Mouse (Mus musculus) limb, embryonic 13.5 days (tissue): ENCODE measurements around the gene Stx1b. TPM values are rescaled to one million over a fixed set of nuclear protein-coding genes. Genes with fewer than 3 reads are reported as not detected.
A peak's percentile ranks its signal among the peaks of the same experiment; 100 is the strongest.
"Not testable (repeated sequence)": the region's sequence is repeated elsewhere in the genome, so short reads cannot be mapped to it uniquely, and the experiment has no call there.

ENCODE experiments used
- ATAC-seq: fragments of 200-750 bp; cut with Nextera tagmentation; 2 replicates; pipeline ENCODE4 v1.8.0; 2017; ENCODE audit warnings: low read depth, moderate number of reproducible peaks, moderate TSS enrichment; ENCODE audit not compliant: low FRiP score
- H3K27ac ChIP-seq: fragments of 300-500 bp; sonication (generic); 2 replicates; pipeline ENCODE4 v1.5.1; 2015; ENCODE audit warnings: inconsistent platforms, mild to moderate bottlenecking, moderate library complexity
- H3K27me3 ChIP-seq: fragments of 300-500 bp; sonication (generic); 2 replicates; pipeline ENCODE4 v1.6.1; 2015; ENCODE audit warnings: mild to moderate bottlenecking, inconsistent platforms
- H3K36me3 ChIP-seq: fragments of 300-500 bp; sonication (generic); 2 replicates; pipeline ENCODE4 v1.6.1; 2015; ENCODE audit warnings: inconsistent platforms, mild to moderate bottlenecking, moderate library complexity
- H3K4me1 ChIP-seq: fragments of 300-500 bp; sonication (generic); 2 replicates; pipeline ENCODE4 v1.6.1; 2015; ENCODE audit warnings: inconsistent platforms
- H3K4me2 ChIP-seq: fragments of 300-500 bp; sonication (generic); replicated peaks from 2 replicates; pipeline ENCODE4 v1.6.1; 2015; ENCODE audit warnings: inconsistent platforms, mild to moderate bottlenecking, moderate library complexity
- H3K4me3 ChIP-seq: fragments of 300-500 bp; sonication (generic); 2 replicates; pipeline ENCODE4 v1.5.1; 2015; ENCODE audit warnings: moderate library complexity, mild to moderate bottlenecking, inconsistent platforms
- H3K9ac ChIP-seq: fragments of 300-500 bp; sonication (generic); 2 replicates; pipeline ENCODE4 v1.6.1; 2015; ENCODE audit warnings: mild to moderate bottlenecking, inconsistent platforms
- H3K9me3 ChIP-seq: fragments of 300-500 bp; sonication (generic); 2 replicates; pipeline ENCODE4 v1.6.1; 2016; ENCODE audit warnings: inconsistent platforms
- WGBS: fragments of 180-500 bp; shearing (Covaris S2); methylation state at CpG from one replicate; pipeline ENCODE4 v1.1.7; 2015; 5-methylcytosine and 5-hydroxymethylcytosine counted together
- polyA plus RNA-seq: library from polyadenylated mRNA; unstranded; fragments of >200 nt; fragmentation: Nextera tagmentation; extraction: Ambion mirVana; gene quantifications from 2 replicates; pipeline ENCODE4 v1.2.1, GENCODE M21; 2015

Stx1b gene
- polyA plus RNA-seq, 1 experiment from 2014 or later = 7.7 TPM

DNA sequence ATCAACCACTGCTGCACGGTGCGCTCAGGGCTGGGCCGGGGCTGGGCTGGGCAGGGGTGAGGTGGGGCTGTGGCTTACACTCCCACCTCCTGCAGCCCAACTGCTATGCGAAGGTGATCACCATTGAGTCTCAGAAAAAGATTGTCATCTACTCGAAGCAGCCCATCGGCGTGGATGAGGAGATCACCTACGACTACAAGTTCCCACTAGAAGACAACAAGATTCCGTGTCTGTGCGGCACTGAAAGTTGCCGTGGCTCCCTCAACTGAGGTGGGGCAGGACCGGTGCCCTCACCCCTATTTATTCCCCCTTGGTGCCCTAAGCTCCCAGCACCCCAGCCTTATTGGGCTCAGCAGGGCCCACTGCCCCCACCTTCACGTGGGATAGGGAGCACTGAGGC, 25.1 kb downstream of the Stx1b start:
- Histone ChIP-seq H3K4me1 (peaks cover 16% of the 10 kb centered on the region; the same call in 1 of the 2 replicates), H3K4me3 (no peak overlapping the region), H3K27ac (peak overlapping the region; percentile 10; the same call in 1 of the 2 replicates), H3K9ac (no peak overlapping the region), H3K36me3 (peaks cover 89% of the 10 kb centered on the region), H3K9me3 (no peaks in the 10 kb centered on the region), H3K27me3 (no peaks in the 10 kb centered on the region), H3K4me2 (no peak overlapping the region)
- 86% methylated on average over 13 of the region's 13 CpGs for WGBS
- no peak for ATAC-seq

GRCm38 (mm10) chr7:127798591-127798990, 25.8 kb downstream of the Stx1b start:
- 88% methylated on average over 4 of the region's 4 CpGs for WGBS

GRCm38 (mm10) chr7:127797076-127797845, 27.1 kb downstream of the Stx1b start:
- 91% methylated on average over 23 of the region's 23 CpGs for WGBS
- Histone ChIP-seq H3K27me3 (no peaks in the 10 kb centered on the region), H3K4me2 (no peak overlapping the region), H3K9me3 (no peaks in the 10 kb centered on the region), H3K4me3 (no peak overlapping the region), H3K36me3 (peaks cover 90% of the 10 kb centered on the region), H3K9ac (no peak overlapping the region), H3K4me1 (peaks cover 16% of the 10 kb centered on the region; the same call in 1 of the 2 replicates), H3K27ac (no peak overlapping the region)
- ATAC-seq = no peak

More at GRCm38 (mm10) chr7:127798591-127798990, 25.8 kb downstream of the Stx1b start:
- peaks cover 16% of the 10 kb centered on the region; the same call in 1 of the 2 replicates for H3K4me1 ChIP-seq
- no peak overlapping the region for H3K27ac ChIP-seq
- ATAC-seq = no peak
- peaks cover 89% of the 10 kb centered on the region for H3K36me3 ChIP-seq
- no peak overlapping the region for H3K4me3 ChIP-seq
- no peak overlapping the region for H3K9ac ChIP-seq
- H3K27me3 ChIP-seq = no peaks in the 10 kb centered on the region
- H3K4me2 ChIP-seq = no peak overlapping the region
- H3K9me3 ChIP-seq = no peaks in the 10 kb centered on the region

- Histone ChIP-seq H3K9ac (no peak within 1 kb of the TSS), H3K4me2 (no peak within 1 kb of the TSS), H3K27ac (no peak within 1 kb of the TSS), H3K27me3 (no peaks in the 10 kb centered on the region), H3K4me1 (no peaks in the 10 kb centered on the region), H3K36me3 (peaks cover 99% of the 10 kb centered on the region), H3K9me3 (no peaks in the 10 kb centered on the region), H3K4me3 (no peak within 1 kb of the TSS)
- 91% methylated on average over 7 of the region's 7 CpGs for WGBS
- no peak for ATAC-seq
Observed at GRCm38 (mm10) chr7:127785308-127785707, 39.0 kb downstream of the Stx1b start, which contains the start of gene Gm49388. Gm49388 (plus strand) TSS chr7:127785608.

GRCm38 (mm10) chr7:127778350-127778749, 46.0 kb downstream of the Stx1b start:
- Histone ChIP-seq H3K4me2 (peak overlapping the region; percentile 81), H3K9me3 (no peaks in the 10 kb centered on the region), H3K4me3 (peak overlapping the region; percentile 74), H3K9ac (peak overlapping the region; percentile 92), H3K27ac (peak overlapping the region; percentile 97; the same call in 1 of the 2 replicates), H3K36me3 (peaks cover 55% of the 10 kb centered on the region), H3K27me3 (no peaks in the 10 kb centered on the region), H3K4me1 (peaks cover 30% of the 10 kb centered on the region)
- ATAC-seq = no peak
- 82% methylated on average over 4 of the region's 4 CpGs for WGBS

- ATAC-seq = peak; percentile 48
- WGBS = 3% methylated on average over 38 of the region's 66 CpGs
- H3K36me3 ChIP-seq = peaks cover 49% of the 10 kb centered on the region
Observed at GRCm38 (mm10) chr7:127777474-127778266, 46.7 kb downstream of the Stx1b start.

DNA sequence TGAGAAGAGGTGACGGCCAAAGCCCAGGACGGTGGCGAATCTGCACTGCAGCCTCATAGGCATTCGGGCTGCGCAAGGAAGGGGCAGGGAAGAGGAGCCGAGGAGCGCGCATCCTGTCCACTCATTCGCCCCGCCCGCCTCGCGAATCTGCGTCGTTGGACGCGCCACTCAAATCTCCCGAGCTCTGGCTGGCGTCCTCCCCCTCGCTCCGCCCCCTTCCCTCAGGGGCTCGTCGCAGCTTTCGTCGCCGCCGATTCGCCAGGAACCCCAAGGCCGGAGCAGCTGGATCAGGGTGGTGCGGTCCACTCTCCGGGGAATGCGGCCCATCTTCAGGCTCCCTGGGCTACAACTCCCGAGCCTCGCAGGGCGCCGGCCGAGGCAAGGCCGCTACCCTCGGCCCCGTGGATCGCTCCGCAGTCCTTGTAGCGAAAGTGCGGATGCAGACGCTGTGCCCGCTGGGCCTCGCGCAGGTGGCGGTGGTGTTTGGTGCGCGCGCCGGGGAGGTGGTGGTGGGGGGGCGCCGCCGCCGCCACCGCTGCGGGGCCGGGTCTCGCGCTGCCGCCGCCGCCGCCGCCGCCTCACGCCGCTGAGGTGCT, 47.4 kb downstream of the Stx1b start:
- no peaks in the 10 kb centered on the region for H3K27me3 ChIP-seq
- H3K4me1 ChIP-seq = peaks cover 30% of the 10 kb centered on the region
- H3K9ac ChIP-seq = peak overlapping the region; percentile 92
- ATAC-seq = peak; percentile 91
- peak overlapping the region; percentile 74 for H3K4me3 ChIP-seq
- WGBS = under 1% methylated on average over 62 of the region's 70 CpGs
- peak overlapping the region; percentile 81 for H3K4me2 ChIP-seq
- H3K9me3 ChIP-seq = no peaks in the 10 kb centered on the region
- H3K36me3 ChIP-seq = peaks cover 42% of the 10 kb centered on the region
- peak overlapping the region; percentile 97 for H3K27ac ChIP-seq

More at GRCm38 (mm10) chr7:127777474-127778266, 46.7 kb downstream of the Stx1b start:
- H3K9ac ChIP-seq = peak overlapping the region; percentile 92
- H3K27me3 ChIP-seq = no peaks in the 10 kb centered on the region
- H3K4me2 ChIP-seq = peak overlapping the region; percentile 81
- peak overlapping the region; percentile 74 for H3K4me3 ChIP-seq
- H3K9me3 ChIP-seq = no peaks in the 10 kb centered on the region
- H3K27ac ChIP-seq = peak overlapping the region; percentile 97
- peaks cover 30% of the 10 kb centered on the region for H3K4me1 ChIP-seq

DNA sequence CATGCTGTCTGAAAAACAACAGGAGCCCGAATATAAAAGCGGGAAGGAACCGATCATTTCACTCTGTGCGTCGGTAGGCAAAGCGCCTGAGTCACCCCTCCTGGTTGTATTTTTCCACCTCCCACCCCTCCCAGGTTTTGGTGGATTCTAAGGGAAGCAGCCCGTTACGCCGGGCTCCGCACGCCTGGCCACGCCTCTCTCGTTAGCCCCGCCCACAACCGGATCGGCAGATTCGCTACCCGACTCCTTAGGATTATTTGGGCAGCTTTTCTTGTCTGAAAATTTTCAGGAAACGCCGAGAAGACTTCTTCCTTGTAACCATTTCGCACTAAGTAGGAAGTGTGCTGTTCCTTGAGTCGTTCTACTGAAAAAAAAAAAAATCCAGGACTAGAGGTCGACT, 47.9 kb downstream of the Stx1b start, which contains the start of gene Setd1a:
Gene Setd1a, plus strand, starts transcription at position 245 of the 400 bp plus-strand sequence.
- ATAC-seq = peak; percentile 64
- peaks cover 36% of the 10 kb centered on the region for H3K36me3 ChIP-seq
- no peaks in the 10 kb centered on the region for H3K27me3 ChIP-seq
- peak within 1 kb of the TSS; percentile 81 for H3K4me2 ChIP-seq
- peak within 1 kb of the TSS; percentile 74 for H3K4me3 ChIP-seq
- under 1% methylated on average over 23 of the region's 23 CpGs for WGBS
- peaks cover 30% of the 10 kb centered on the region for H3K4me1 ChIP-seq
- H3K27ac ChIP-seq = peak within 1 kb of the TSS; percentile 97
- peak within 1 kb of the TSS; percentile 92 for H3K9ac ChIP-seq
- no peaks in the 10 kb centered on the region for H3K9me3 ChIP-seq

DNA sequence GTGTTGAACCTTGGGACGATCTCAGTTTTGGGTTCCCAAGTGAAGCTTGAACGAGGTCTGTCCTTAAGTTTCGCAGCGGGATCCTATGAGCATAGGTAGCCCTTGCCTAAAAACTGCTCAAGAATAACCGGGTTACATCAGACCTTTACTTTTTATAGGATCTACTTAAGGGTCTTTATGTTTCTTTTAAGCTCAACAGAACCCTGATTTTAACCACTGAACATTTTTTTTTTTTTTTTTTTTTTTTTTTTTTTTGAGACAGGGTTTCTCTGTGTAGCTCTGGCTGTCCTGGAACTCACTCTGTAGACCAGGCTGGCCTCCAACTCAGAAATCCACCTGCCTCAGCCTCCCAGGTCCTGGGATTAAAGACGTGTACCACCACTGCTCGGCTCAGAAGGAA, 48.5 kb downstream of the Stx1b start:
- not testable (repeated sequence) for ATAC-seq, H3K9me3 ChIP-seq, H3K27me3 ChIP-seq
- H3K9ac ChIP-seq = peak overlapping the region; percentile 92
- 74% methylated on average over 7 of the region's 7 CpGs for WGBS
- peak overlapping the region; percentile 74 for H3K4me3 ChIP-seq
- peak overlapping the region; percentile 97 for H3K27ac ChIP-seq
- peaks cover 34% of the 10 kb centered on the region for H3K4me1 ChIP-seq
- H3K4me2 ChIP-seq = peak overlapping the region; percentile 81
- peaks cover 30% of the 10 kb centered on the region for H3K36me3 ChIP-seq

- Histone ChIP-seq H3K4me2 (no peak overlapping the region), H3K9me3 (no peaks in the 10 kb centered on the region), H3K36me3 (peaks cover 10% of the 10 kb centered on the region; the same call in 1 of the 2 replicates), H3K9ac (0 out of 2 replicates have a peak overlapping the region, but pooled peaks have one; percentile 2), H3K4me1 (peaks cover 36% of the 10 kb centered on the region), H3K27me3 (no peaks in the 10 kb centered on the region), H3K4me3 (no peak overlapping the region), H3K27ac (no peak overlapping the region)
- WGBS = 40% methylated on average over 9 of the region's 9 CpGs
- no peak for ATAC-seq
Observed at GRCm38 (mm10) chr7:127773664-127774384, 50.5 kb downstream of the Stx1b start.

DNA sequence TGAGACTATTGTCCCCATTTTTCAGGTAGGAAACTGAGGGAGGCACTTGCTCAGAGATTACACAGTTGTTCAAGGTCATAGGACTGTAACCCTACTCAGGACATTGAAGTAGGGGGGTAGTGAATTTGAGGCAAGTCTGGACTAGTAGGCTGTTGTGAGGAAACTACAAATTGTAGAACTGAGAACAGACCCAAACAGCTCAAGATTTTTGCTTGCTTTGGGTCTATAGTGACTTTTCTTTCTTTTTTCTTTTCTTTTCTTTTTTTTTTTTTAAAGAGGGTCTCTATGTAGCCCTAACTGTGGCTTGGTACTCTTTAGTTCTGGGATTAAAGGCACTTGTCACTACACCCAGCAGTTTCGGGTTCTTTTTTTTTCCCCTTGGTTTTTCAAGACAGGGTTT, 51.8 kb downstream of the Stx1b start:
- H3K27ac ChIP-seq = no peak overlapping the region
- WGBS = 86% methylated on average over 1 of the region's 1 CpGs

More for the DNA sequence above, 51.8 kb downstream of the Stx1b start:
- H3K27me3 ChIP-seq = no peaks in the 10 kb centered on the region
- H3K4me1 ChIP-seq = peaks cover 32% of the 10 kb centered on the region
- ATAC-seq = no peak
- no peak overlapping the region for H3K4me3 ChIP-seq
- H3K9ac ChIP-seq = no peak overlapping the region
- H3K36me3 ChIP-seq = peaks cover 14% of the 10 kb centered on the region
- H3K9me3 ChIP-seq = no peaks in the 10 kb centered on the region
- H3K4me2 ChIP-seq = no peak overlapping the region
